Mouse (Mus musculus) liver, embryonic 11.5 days (tissue): ENCODE results near the gene Ddx5. TPM values are rescaled to one million over a fixed set of nuclear protein-coding genes. Genes with fewer than 3 reads are reported as not detected.

Experiments used
- ATAC-seq: fragments of 200-750 bp; cut with Nextera tagmentation; replicated peaks from 2 replicates; pipeline ENCODE4 v1.8.0; 2017; ENCODE audit warnings: moderate number of reproducible peaks, mild to moderate bottlenecking, moderate TSS enrichment, moderate library complexity; ENCODE audit not compliant: low FRiP score
- DNase-seq: peaks from one replicate; pipeline ENCODE4 v3.0.0-alpha.2; 2017; ENCODE audit warnings: low spot score
- H3K27ac ChIP-seq: fragments of 300-500 bp; sonication (generic); 2 replicates; pipeline ENCODE4 v1.5.1; 2014; ENCODE audit warnings: mild to moderate bottlenecking, low read depth, low read length, control low read depth
- H3K27me3 ChIP-seq: fragments of 300-500 bp; sonication (generic); replicated peaks from 2 replicates; pipeline ENCODE4 v1.6.1; 2014; ENCODE audit warnings: low read length, mixed read lengths; ENCODE audit not compliant: control insufficient read depth, insufficient read depth
- H3K36me3 ChIP-seq: fragments of 300-500 bp; sonication (generic); 2 replicates; pipeline ENCODE4 v1.6.1; 2014; ENCODE audit warnings: mild to moderate bottlenecking, low read length, moderate library complexity, mixed read lengths; ENCODE audit not compliant: control insufficient read depth, insufficient read depth
- H3K4me1 ChIP-seq: fragments of 300-500 bp; sonication (generic); replicated peaks from 2 replicates; pipeline ENCODE4 v1.6.1; 2014; ENCODE audit warnings: low read length, mixed read lengths; ENCODE audit not compliant: control insufficient read depth, insufficient read depth
- H3K4me2 ChIP-seq: fragments of 300-500 bp; sonication (generic); 2 replicates; pipeline ENCODE4 v1.6.1; 2014; ENCODE audit warnings: mild to moderate bottlenecking, control low read depth, moderate library complexity
- H3K4me3 ChIP-seq: fragments of 300-500 bp; sonication (generic); 2 replicates; pipeline ENCODE4 v1.5.1; 2014; ENCODE audit warnings: low read depth, low read length, control low read depth
- H3K9ac ChIP-seq: fragments of 300-500 bp; sonication (generic); 2 replicates; pipeline ENCODE4 v1.6.1; 2014; ENCODE audit warnings: low read depth, low read length, control low read depth
- H3K9me3 ChIP-seq: fragments of 300-500 bp; sonication (generic); 2 replicates; pipeline ENCODE4 v1.6.1; 2016; ENCODE audit warnings: low read length, inconsistent platforms, mixed read lengths; ENCODE audit not compliant: control insufficient read depth
- WGBS: fragments of 180-500 bp; shearing (Covaris S2); extraction: QIAGEN DNeasy Blood & Tissue Kit; methylation state at CpG from one replicate; pipeline ENCODE4 v1.1.7; 2014; 5-methylcytosine and 5-hydroxymethylcytosine counted together
- polyA plus RNA-seq: library from polyadenylated mRNA; unstranded; fragments of >200 nt; fragmentation: Nextera tagmentation; extraction: Ambion mirVana; gene quantifications from 2 replicates; pipeline ENCODE4 v1.2.1, GENCODE M21; 2014

The Ddx5 gene
- polyA plus RNA-seq, 1 experiment from 2014 or later = 288 TPM

DNA sequence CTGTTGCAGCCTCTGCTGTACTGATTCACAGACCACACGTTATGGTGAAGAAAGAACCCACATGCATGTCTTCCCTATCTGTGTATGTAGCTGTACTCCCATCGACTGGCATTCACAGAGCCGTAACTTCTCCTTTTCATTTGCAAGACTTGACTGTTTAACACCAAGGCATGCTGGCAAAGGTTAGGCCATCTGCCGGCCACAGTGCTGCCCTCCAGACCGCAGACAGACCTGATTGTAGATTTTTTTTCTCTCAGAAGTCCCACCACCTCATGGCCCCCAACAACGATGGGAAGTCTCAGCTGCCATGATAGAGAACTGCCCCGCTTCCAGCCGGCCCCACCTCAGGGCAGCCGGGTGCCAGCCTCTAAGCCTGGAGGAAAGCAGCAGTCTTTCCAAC is 30.6 kb upstream of the Ddx5 start:
- Histone ChIP-seq H3K4me2 (no peak overlapping the region), H3K4me3 (no peak overlapping the region), H3K36me3 (peaks cover 42% of the 10 kb centered on the region), H3K4me1 (no peaks in the 10 kb centered on the region), H3K9me3 (no peaks in the 10 kb centered on the region), H3K27ac (no peak overlapping the region), H3K27me3 (no peaks in the 10 kb centered on the region), H3K9ac (no peak overlapping the region)
- 84% methylated on average over 9 of the region's 9 CpGs for WGBS
- DNase-seq = no peak
- ATAC-seq = no peak

DNA sequence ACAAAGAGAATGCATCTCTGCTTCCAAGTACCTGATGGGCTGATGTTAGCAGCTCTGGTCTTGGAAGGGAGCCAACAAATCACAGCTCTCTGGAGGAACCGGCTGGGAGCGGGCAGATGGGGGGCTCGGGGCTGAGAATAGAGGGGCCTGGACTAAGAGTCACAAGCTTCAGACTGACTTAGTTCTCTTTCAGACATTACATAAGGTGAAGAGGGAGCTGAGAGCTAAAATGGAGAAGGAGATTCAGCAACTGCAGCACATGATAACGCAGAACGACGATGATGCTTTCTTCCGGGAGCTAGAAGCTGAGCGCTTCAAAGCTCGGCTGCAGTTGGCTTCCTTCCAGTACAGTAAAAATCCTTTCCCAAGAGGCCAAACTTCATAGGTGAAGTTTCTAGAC is 29.4 kb upstream of the Ddx5 start:
- ATAC-seq (no peak), DNase-seq (no peak)
- Histone ChIP-seq H3K4me1 (0 out of 2 replicates have a peak, but pooled peaks cover 2% of the 10 kb centered on the region), H3K4me3 (no peak overlapping the region), H3K9me3 (no peaks in the 10 kb centered on the region), H3K9ac (no peak overlapping the region), H3K36me3 (peaks cover 53% of the 10 kb centered on the region), H3K27me3 (no peaks in the 10 kb centered on the region), H3K4me2 (no peak overlapping the region), H3K27ac (no peak overlapping the region)
- 89% methylated on average over 9 of the region's 9 CpGs for WGBS

DNA sequence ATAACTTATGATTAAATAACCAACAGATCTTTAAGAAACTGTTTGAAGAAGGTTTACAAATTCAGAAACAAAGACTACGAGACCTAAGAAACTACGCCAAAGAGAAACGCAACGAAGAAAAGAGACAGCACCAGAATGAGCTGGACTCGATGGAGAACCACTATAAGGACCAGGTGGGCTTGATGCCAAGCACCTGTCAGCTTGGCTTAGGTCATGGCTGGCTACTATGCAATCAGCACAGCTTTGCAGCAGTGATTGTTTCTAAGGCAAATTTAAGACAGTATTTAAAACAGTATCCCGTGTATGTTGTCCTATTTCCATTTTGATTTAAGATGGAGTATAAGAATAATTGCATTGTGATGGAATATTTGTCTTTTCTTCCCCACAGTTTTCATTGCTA is 28.8 kb upstream of the Ddx5 start:
- DNase-seq = no peak
- 0 out of 2 replicates have a peak, but pooled peaks cover 2% of the 10 kb centered on the region for H3K4me1 ChIP-seq
- ATAC-seq = no peak
- H3K36me3 ChIP-seq = peaks cover 57% of the 10 kb centered on the region
- WGBS = 94% methylated on average over 6 of the region's 6 CpGs
- H3K9me3 ChIP-seq = no peaks in the 10 kb centered on the region
- H3K4me3 ChIP-seq = no peak overlapping the region
- H3K27me3 ChIP-seq = no peaks in the 10 kb centered on the region
- no peak overlapping the region for H3K4me2 ChIP-seq
- no peak overlapping the region for H3K27ac ChIP-seq
- H3K9ac ChIP-seq = no peak overlapping the region

DNA sequence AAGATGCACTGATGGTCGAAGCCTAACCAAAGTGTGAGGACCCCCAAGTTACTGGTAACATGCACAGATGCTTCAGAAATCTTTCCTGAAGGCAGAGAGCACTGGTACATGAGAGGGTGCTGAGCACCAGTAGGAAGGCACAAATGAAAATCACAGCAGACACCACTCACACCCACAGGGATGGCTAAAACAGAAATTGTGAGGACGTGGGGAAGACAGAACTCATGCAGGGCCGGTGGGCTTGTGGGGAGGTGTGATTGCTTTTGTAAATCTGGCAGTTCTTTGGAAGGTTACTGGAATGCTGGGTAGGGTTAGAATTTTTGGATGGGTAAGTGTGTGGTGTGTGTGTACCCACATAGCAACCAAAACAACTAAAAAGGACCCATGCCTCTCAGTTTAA is 28.2 kb upstream of the Ddx5 start:
- no peak overlapping the region for H3K9ac ChIP-seq
- H3K9me3 ChIP-seq = no peaks in the 10 kb centered on the region
- ATAC-seq (no peak), DNase-seq (no peak)
- H3K27ac ChIP-seq = no peak overlapping the region
- no peaks in the 10 kb centered on the region for H3K27me3 ChIP-seq
- WGBS = 85% methylated on average over 3 of the region's 3 CpGs
- 0 out of 2 replicates have a peak, but pooled peaks cover 2% of the 10 kb centered on the region for H3K4me1 ChIP-seq
- no peak overlapping the region for H3K4me3 ChIP-seq
- H3K4me2 ChIP-seq = no peak overlapping the region
- H3K36me3 ChIP-seq = peaks cover 59% of the 10 kb centered on the region

DNA sequence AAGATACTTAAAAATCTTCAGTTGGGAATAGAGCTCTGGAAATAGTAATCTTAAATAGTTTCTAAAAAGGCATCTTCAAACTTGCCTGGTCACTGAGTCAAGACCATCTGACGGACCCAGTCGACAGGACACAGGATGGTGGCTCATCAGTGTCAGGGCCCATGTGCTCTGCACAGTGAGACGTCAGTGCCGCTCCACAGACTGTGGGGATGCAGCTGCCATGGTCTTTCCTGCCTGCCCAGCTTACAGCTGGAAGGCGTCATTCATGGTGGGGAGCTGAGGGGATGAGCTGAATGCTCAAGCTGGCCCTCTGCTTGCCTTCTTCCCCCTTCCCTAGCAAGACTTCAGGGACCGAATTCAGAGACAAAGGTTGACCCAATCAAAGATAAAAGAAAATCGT is 27.3 kb upstream of the Ddx5 start:
- no peak overlapping the region for H3K4me2 ChIP-seq
- no peaks in the 10 kb centered on the region for H3K9me3 ChIP-seq
- H3K4me3 ChIP-seq = no peak overlapping the region
- H3K36me3 ChIP-seq = peaks cover 60% of the 10 kb centered on the region
- no peak for ATAC-seq
- H3K4me1 ChIP-seq = 0 out of 2 replicates have a peak, but pooled peaks cover 2% of the 10 kb centered on the region
- WGBS = 83% methylated on average over 7 of the region's 7 CpGs
- DNase-seq = no peak
- H3K9ac ChIP-seq = no peak overlapping the region
- H3K27me3 ChIP-seq = no peaks in the 10 kb centered on the region
- no peak overlapping the region for H3K27ac ChIP-seq

DNA sequence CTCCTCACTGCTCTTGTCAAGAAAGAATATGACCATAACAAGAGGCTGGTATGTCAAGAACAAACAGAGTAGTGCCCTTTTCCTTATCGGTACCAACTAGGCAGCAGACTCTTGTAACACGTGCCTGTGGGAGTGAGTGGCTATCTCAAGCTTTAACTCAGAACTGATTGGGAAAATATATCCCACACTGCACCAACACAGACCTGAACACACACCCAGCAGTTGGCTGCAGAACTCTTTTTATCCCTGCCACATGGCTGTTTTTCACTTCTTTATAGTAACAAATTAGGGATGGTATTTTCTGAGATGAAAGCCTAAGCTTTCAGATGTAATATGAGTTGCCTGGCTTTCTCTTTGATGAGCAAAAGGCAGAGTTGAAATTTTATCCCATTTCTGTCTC is 26.8 kb upstream of the Ddx5 start:
- no peak overlapping the region for H3K9ac ChIP-seq
- no peaks in the 10 kb centered on the region for H3K9me3 ChIP-seq
- peaks cover 61% of the 10 kb centered on the region for H3K36me3 ChIP-seq
- DNase-seq = no peak
- no peaks in the 10 kb centered on the region for H3K27me3 ChIP-seq
- 85% methylated on average over 2 of the region's 2 CpGs for WGBS
- no peak overlapping the region for H3K27ac ChIP-seq
- H3K4me2 ChIP-seq = no peak overlapping the region
- 0 out of 2 replicates have a peak, but pooled peaks cover 2% of the 10 kb centered on the region for H3K4me1 ChIP-seq
- ATAC-seq = no peak
- H3K4me3 ChIP-seq = no peak overlapping the region

DNA sequence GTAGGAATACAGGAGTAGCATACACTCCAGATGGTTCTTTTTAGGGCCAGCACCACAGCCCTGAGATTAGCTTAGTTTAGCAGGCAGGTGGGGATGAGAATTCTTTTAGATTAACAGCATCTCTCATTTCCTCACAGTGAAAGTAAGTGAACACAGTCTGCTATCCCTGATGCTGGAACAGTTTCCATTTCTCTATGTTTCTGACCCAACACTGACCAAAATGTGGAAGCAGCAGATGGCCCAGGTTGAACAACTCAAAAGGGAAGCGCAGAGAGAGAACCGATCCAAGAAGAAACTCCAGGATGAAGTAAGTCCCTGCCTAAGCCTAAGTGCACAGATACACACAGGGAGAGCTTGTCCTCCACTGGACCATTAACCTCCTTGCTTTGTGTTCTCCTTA is 26.3 kb upstream of the Ddx5 start:
- Histone ChIP-seq H3K36me3 (peaks cover 62% of the 10 kb centered on the region), H3K9ac (no peak overlapping the region), H3K4me2 (no peak overlapping the region), H3K4me1 (0 out of 2 replicates have a peak, but pooled peaks cover 2% of the 10 kb centered on the region), H3K27me3 (no peaks in the 10 kb centered on the region), H3K27ac (no peak overlapping the region), H3K9me3 (no peaks in the 10 kb centered on the region), H3K4me3 (no peak overlapping the region)
- 94% methylated on average over 2 of the region's 2 CpGs for WGBS
- no peak for DNase-seq
- ATAC-seq = no peak

DNA sequence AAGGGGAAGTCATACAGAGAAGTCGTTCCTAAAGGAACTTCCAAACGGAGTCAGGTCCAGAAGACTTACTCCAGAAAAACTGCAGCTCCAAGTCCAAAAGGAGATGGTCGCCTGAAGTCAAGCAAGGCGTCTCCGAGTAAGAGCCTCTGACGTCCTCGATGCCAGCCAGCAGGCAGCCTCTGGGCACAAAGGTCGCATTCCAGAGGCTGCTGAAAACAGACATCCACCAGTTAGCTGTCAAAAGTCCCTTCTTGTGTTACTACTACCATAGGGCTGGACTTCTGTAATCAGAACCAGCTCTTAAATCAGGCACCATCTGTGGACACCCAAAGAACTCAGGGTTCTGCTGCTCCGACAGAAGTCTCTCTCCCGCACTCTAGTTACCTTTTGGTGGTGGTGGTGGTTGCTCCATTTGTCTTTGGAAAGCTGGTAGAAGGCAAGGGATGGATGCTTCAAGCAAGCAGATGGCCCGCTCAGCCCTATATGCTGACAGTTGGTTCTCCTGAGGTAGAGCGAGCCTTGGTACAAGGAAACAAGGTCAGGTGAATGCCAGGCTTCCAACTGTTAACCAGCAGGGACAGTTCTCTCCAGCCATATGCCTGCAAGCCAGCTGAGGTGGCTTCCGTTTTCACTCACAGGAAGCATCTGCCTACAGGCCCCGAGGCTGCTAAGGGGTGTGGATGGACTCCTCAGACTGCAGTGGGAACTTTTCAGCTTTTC is 25.8 kb upstream of the Ddx5 start:
- no peak overlapping the region for H3K9ac ChIP-seq
- H3K4me1 ChIP-seq = 0 out of 2 replicates have a peak, but pooled peaks cover 2% of the 10 kb centered on the region
- DNase-seq (no peak), ATAC-seq (no peak)
- H3K4me2 ChIP-seq = no peak overlapping the region
- peaks cover 65% of the 10 kb centered on the region for H3K36me3 ChIP-seq
- no peak overlapping the region for H3K4me3 ChIP-seq
- 82% methylated on average over 14 of the region's 14 CpGs for WGBS
- H3K27ac ChIP-seq = no peak overlapping the region
- H3K9me3 ChIP-seq = no peaks in the 10 kb centered on the region
- no peaks in the 10 kb centered on the region for H3K27me3 ChIP-seq
